Mouse (Mus musculus): Measurements from ENCODE around the gene Tuba1a. TPM values are rescaled to one million over a fixed set of nuclear protein-coding genes. Genes with fewer than 3 reads are reported as not detected.
"Not testable (repeated sequence)": the region's sequence is repeated elsewhere in the genome, so short reads cannot be mapped to it uniquely, and the experiment has no call there.

The Tuba1a gene
- polyA plus RNA-seq, 1 experiment, result 115 TPM

- Histone ChIP-seq H3K27me3 (replicated peaks) (no peaks in the 10 kb centered on the region), H3K4me3 (replicated peaks) (no peak overlapping the region), H3K4me1 (peaks cover 28% of the 10 kb centered on the region)
Observed at GRCm38 (mm10) chr15:98957475-98957874, 4.0 kb upstream of the Tuba1a start.

GRCm38 (mm10) chr15:98956000-98956399, 2.5 kb upstream of the Tuba1a start:
- H3K4me1 ChIP-seq, result peaks cover 36% of the 10 kb centered on the region
- H3K4me3 ChIP-seq (replicated peaks), result no peak overlapping the region
- H3K27me3 ChIP-seq (replicated peaks), result no peaks in the 10 kb centered on the region
- TF ChIP-seq GATA1 (IDR thresholded peaks at IDR 0.05; ENCODE audit: borderline replicate concordance, low read length) (no peak), FLI1 (IDR thresholded peaks at IDR 0.05; ENCODE audit: low read length) (no peak)
- no peaks in the 10 kb centered on the region for H3K9me3 ChIP-seq
- peaks cover 11% of the 10 kb centered on the region for H3K36me3 ChIP-seq (replicated peaks; ENCODE audit: low read length)

More at GRCm38 (mm10) chr15:98957475-98957874, 4.0 kb upstream of the Tuba1a start:
- H3K36me3 ChIP-seq (replicated peaks; ENCODE audit: low read length), result peaks cover 8% of the 10 kb centered on the region
- H3K9me3 ChIP-seq, result no peaks in the 10 kb centered on the region
- no peak for TF ChIP-seq GATA1 (IDR thresholded peaks at IDR 0.05; ENCODE audit: borderline replicate concordance, low read length)

GRCm38 (mm10) chr15:98955324-98955723, 1.8 kb upstream of the Tuba1a start:
- Histone ChIP-seq H3K36me3 (replicated peaks; ENCODE audit: low read length) (peaks cover 14% of the 10 kb centered on the region), H3K4me3 (replicated peaks) (no peak overlapping the region), H3K27me3 (replicated peaks) (no peaks in the 10 kb centered on the region), H3K9me3 (no peaks in the 10 kb centered on the region), H3K4me1 (peaks cover 36% of the 10 kb centered on the region)
- TF ChIP-seq FLI1 (IDR thresholded peaks at IDR 0.05; ENCODE audit: low read length) (no peak), GATA1 (IDR thresholded peaks at IDR 0.05; ENCODE audit: borderline replicate concordance, low read length) (no peak)

GRCm38 (mm10) chr15:98954425-98955253, 1.1 kb upstream of the Tuba1a start:
- Histone ChIP-seq H3K36me3 (replicated peaks; ENCODE audit: low read length) (peaks cover 15% of the 10 kb centered on the region), H3K27me3 (replicated peaks) (no peaks in the 10 kb centered on the region), H3K4me3 (replicated peaks) (no peak overlapping the region), H3K9me3 (no peaks in the 10 kb centered on the region), H3K4me1 (peaks cover 32% of the 10 kb centered on the region)
- TF ChIP-seq FLI1 (IDR thresholded peaks at IDR 0.05; ENCODE audit: low read length) (no peak), GATA1 (IDR thresholded peaks at IDR 0.05; ENCODE audit: borderline replicate concordance, low read length) (no peak)

- Histone ChIP-seq H3K4me1 (peaks cover 22% of the 10 kb centered on the region), H3K4me3 (replicated peaks) (peak overlapping the region; percentile 99), H3K36me3 (replicated peaks; ENCODE audit: low read length) (peaks cover 20% of the 10 kb centered on the region), H3K9me3 (no peaks in the 10 kb centered on the region), H3K27me3 (replicated peaks) (no peaks in the 10 kb centered on the region)
- TF ChIP-seq GATA1 (IDR thresholded peaks at IDR 0.05; ENCODE audit: borderline replicate concordance, low read length) (no peak), FLI1 (IDR thresholded peaks at IDR 0.05; ENCODE audit: low read length) (no peak)
Observed at GRCm38 (mm10) chr15:98952751-98953400, 627 bp downstream of the Tuba1a start.

- peaks cover 20% of the 10 kb centered on the region for H3K36me3 ChIP-seq (replicated peaks; ENCODE audit: low read length)
- no peak for TF ChIP-seq GATA1 (IDR thresholded peaks at IDR 0.05; ENCODE audit: borderline replicate concordance, low read length)
- no peak for TF ChIP-seq FLI1 (IDR thresholded peaks at IDR 0.05; ENCODE audit: low read length)
- no peaks in the 10 kb centered on the region for H3K9me3 ChIP-seq
- peak overlapping the region; percentile 99 for H3K4me3 ChIP-seq (replicated peaks)
- H3K27me3 ChIP-seq (replicated peaks), result no peaks in the 10 kb centered on the region
- peaks cover 22% of the 10 kb centered on the region for H3K4me1 ChIP-seq
Observed at GRCm38 (mm10) chr15:98952063-98952455, 1.4 kb downstream of the Tuba1a start.

GRCm38 (mm10) chr15:98951122-98952062, 2.1 kb downstream of the Tuba1a start:
- H3K27me3 ChIP-seq (replicated peaks); H3K9me3 ChIP-seq: not testable (repeated sequence)
- Histone ChIP-seq H3K4me1 (peaks cover 22% of the 10 kb centered on the region), H3K36me3 (replicated peaks; ENCODE audit: low read length) (peaks cover 18% of the 10 kb centered on the region), H3K4me3 (replicated peaks) (peak overlapping the region; percentile 99)

- no peak overlapping the region for H3K4me3 ChIP-seq (replicated peaks)
- H3K27me3 ChIP-seq (replicated peaks), result no peaks in the 10 kb centered on the region
- peaks cover 17% of the 10 kb centered on the region for H3K36me3 ChIP-seq (replicated peaks; ENCODE audit: low read length)
- no peak for TF ChIP-seq GATA1 (IDR thresholded peaks at IDR 0.05; ENCODE audit: borderline replicate concordance, low read length)
- TF ChIP-seq FLI1 (IDR thresholded peaks at IDR 0.05; ENCODE audit: low read length), result no peak
- peaks cover 6% of the 10 kb centered on the region; the same call in 1 of the 2 replicates for H3K9me3 ChIP-seq
- H3K4me1 ChIP-seq, result peaks cover 16% of the 10 kb centered on the region
Observed at GRCm38 (mm10) chr15:98949607-98949892, 4.0 kb downstream of the Tuba1a start.

- peaks cover 17% of the 10 kb centered on the region for H3K36me3 ChIP-seq (replicated peaks; ENCODE audit: low read length)
Observed at GRCm38 (mm10) chr15:98948857-98949606, 4.5 kb downstream of the Tuba1a start.

More at GRCm38 (mm10) chr15:98948857-98949606, 4.5 kb downstream of the Tuba1a start:
- H3K4me1 ChIP-seq, result peaks cover 13% of the 10 kb centered on the region
- H3K27me3 ChIP-seq (replicated peaks), result no peaks in the 10 kb centered on the region
- peaks cover 8% of the 10 kb centered on the region; the same call in 1 of the 2 replicates for H3K9me3 ChIP-seq
- TF ChIP-seq FLI1 (IDR thresholded peaks at IDR 0.05; ENCODE audit: low read length), result no peak
- no peak for TF ChIP-seq GATA1 (IDR thresholded peaks at IDR 0.05; ENCODE audit: borderline replicate concordance, low read length)
- H3K4me3 ChIP-seq (replicated peaks), result no peak overlapping the region

Data from megakaryocyte, embryonic 14.5 days (primary cell).